Mouse (Mus musculus): Measurements from ENCODE around the gene Cyth3. TPM values are rescaled to one million over a fixed set of nuclear protein-coding genes. Genes with fewer than 3 reads are reported as not detected.

Cyth3 gene
- polyA plus RNA-seq, 1 experiment from 2014 or later: 39.8 TPM

GRCm38 (mm10) chr5:143594291-143595065 is 27.8 kb upstream of the Cyth3 start:
- H3K27me3 ChIP-seq: no peaks in the 10 kb centered on the region
- H3K4me1 ChIP-seq: peaks cover under 1% of the 10 kb centered on the region
- no peaks in the 10 kb centered on the region for H3K36me3 ChIP-seq
- no peak for ATAC-seq (ENCODE audit: low FRiP score)
- no peak overlapping the region for H3K27ac ChIP-seq
- H3K9me3 ChIP-seq (replicated peaks): no peaks in the 10 kb centered on the region; the same call in 1 of the 2 replicates
- no peak overlapping the region for H3K4me2 ChIP-seq (replicated peaks)
- 86% methylated on average over 3 of the region's 3 CpGs for WGBS
- H3K9ac ChIP-seq: no peak overlapping the region
- no peak overlapping the region for H3K4me3 ChIP-seq

- no peak overlapping the region for H3K4me3 ChIP-seq
- H3K9me3 ChIP-seq (replicated peaks): no peaks in the 10 kb centered on the region; the same call in 1 of the 2 replicates
- H3K4me1 ChIP-seq: no peaks in the 10 kb centered on the region
- WGBS: 70% methylated on average over 10 of the region's 10 CpGs
- no peak overlapping the region for H3K9ac ChIP-seq
- H3K36me3 ChIP-seq: no peaks in the 10 kb centered on the region
- ATAC-seq (ENCODE audit: low FRiP score): no peak
- H3K27ac ChIP-seq: no peak overlapping the region
- no peak overlapping the region for H3K4me2 ChIP-seq (replicated peaks)
- H3K27me3 ChIP-seq: no peaks in the 10 kb centered on the region
These were observed 20.2 kb upstream of the Cyth3 start for GRCm38 (mm10) chr5:143602051-143602450.

- Histone ChIP-seq H3K9ac (no peak overlapping the region), H3K27ac (no peak overlapping the region), H3K4me2 (replicated peaks) (no peak overlapping the region), H3K36me3 (no peaks in the 10 kb centered on the region), H3K4me1 (no peaks in the 10 kb centered on the region), H3K27me3 (no peaks in the 10 kb centered on the region), H3K9me3 (replicated peaks) (no peaks in the 10 kb centered on the region), H3K4me3 (no peak overlapping the region)
- ATAC-seq (ENCODE audit: low FRiP score): no peak
- 73% methylated on average over 7 of the region's 7 CpGs for WGBS
These were observed 18.0 kb upstream of the Cyth3 start for GRCm38 (mm10) chr5:143604157-143604774.

GRCm38 (mm10) chr5:143606756-143607155 is 15.5 kb upstream of the Cyth3 start:
- WGBS: 85% methylated on average over 10 of the region's 10 CpGs
- Histone ChIP-seq H3K36me3 (no peaks in the 10 kb centered on the region), H3K4me1 (no peaks in the 10 kb centered on the region), H3K27ac (no peak overlapping the region), H3K4me3 (no peak overlapping the region), H3K27me3 (no peaks in the 10 kb centered on the region), H3K4me2 (replicated peaks) (no peak overlapping the region), H3K9ac (no peak overlapping the region), H3K9me3 (replicated peaks) (no peaks in the 10 kb centered on the region)
- ATAC-seq (ENCODE audit: low FRiP score): no peak

GRCm38 (mm10) chr5:143608175-143608574 is 14.1 kb upstream of the Cyth3 start:
- Histone ChIP-seq H3K36me3 (no peaks in the 10 kb centered on the region), H3K9me3 (replicated peaks) (no peaks in the 10 kb centered on the region), H3K4me3 (no peak overlapping the region), H3K27me3 (no peaks in the 10 kb centered on the region), H3K4me2 (replicated peaks) (no peak overlapping the region), H3K27ac (no peak overlapping the region), H3K4me1 (no peaks in the 10 kb centered on the region), H3K9ac (no peak overlapping the region)
- WGBS: 93% methylated on average over 10 of the region's 10 CpGs
- ATAC-seq (ENCODE audit: low FRiP score): no peak

- no peaks in the 10 kb centered on the region for H3K27me3 ChIP-seq
- ATAC-seq (ENCODE audit: low FRiP score): no peak
- WGBS: 85% methylated on average over 7 of the region's 7 CpGs
- H3K27ac ChIP-seq: no peak overlapping the region
- no peaks in the 10 kb centered on the region for H3K4me1 ChIP-seq
- no peaks in the 10 kb centered on the region for H3K9me3 ChIP-seq (replicated peaks)
- H3K4me2 ChIP-seq (replicated peaks): no peak overlapping the region
- no peaks in the 10 kb centered on the region for H3K36me3 ChIP-seq
- no peak overlapping the region for H3K4me3 ChIP-seq
- H3K9ac ChIP-seq: no peak overlapping the region
These were observed 10.3 kb upstream of the Cyth3 start for GRCm38 (mm10) chr5:143611954-143612353.

GRCm38 (mm10) chr5:143613265-143613664 is 9.0 kb upstream of the Cyth3 start:
- Histone ChIP-seq H3K9me3 (replicated peaks) (no peaks in the 10 kb centered on the region), H3K27me3 (no peaks in the 10 kb centered on the region), H3K4me3 (no peak overlapping the region), H3K4me1 (0 out of 2 replicates have a peak, but pooled peaks cover 3% of the 10 kb centered on the region), H3K4me2 (replicated peaks) (no peak overlapping the region), H3K36me3 (no peaks in the 10 kb centered on the region), H3K27ac (no peak overlapping the region), H3K9ac (no peak overlapping the region)
- 76% methylated on average over 4 of the region's 4 CpGs for WGBS
- ATAC-seq (ENCODE audit: low FRiP score): no peak

- no peaks in the 10 kb centered on the region for H3K36me3 ChIP-seq
- H3K27ac ChIP-seq: no peak overlapping the region
- H3K9me3 ChIP-seq (replicated peaks): no peaks in the 10 kb centered on the region
- no peaks in the 10 kb centered on the region for H3K27me3 ChIP-seq
- no peak overlapping the region for H3K4me3 ChIP-seq
- ATAC-seq (ENCODE audit: low FRiP score): no peak
- H3K9ac ChIP-seq: no peak overlapping the region
- H3K4me1 ChIP-seq: 0 out of 2 replicates have a peak, but pooled peaks cover 3% of the 10 kb centered on the region
- WGBS: 86% methylated on average over 5 of the region's 5 CpGs
- no peak overlapping the region for H3K4me2 ChIP-seq (replicated peaks)
These were observed 7.7 kb upstream of the Cyth3 start for GRCm38 (mm10) chr5:143614519-143614918.

GRCm38 (mm10) chr5:143615353-143615752 is 6.9 kb upstream of the Cyth3 start:
- 87% methylated on average over 2 of the region's 2 CpGs for WGBS
- H3K9me3 ChIP-seq (replicated peaks): no peaks in the 10 kb centered on the region
- H3K4me2 ChIP-seq (replicated peaks): no peak overlapping the region
- H3K4me1 ChIP-seq: 0 out of 2 replicates have a peak, but pooled peaks cover 3% of the 10 kb centered on the region
- no peak overlapping the region for H3K9ac ChIP-seq
- ATAC-seq (ENCODE audit: low FRiP score): no peak
- no peak overlapping the region for H3K4me3 ChIP-seq
- H3K36me3 ChIP-seq: no peaks in the 10 kb centered on the region
- no peaks in the 10 kb centered on the region for H3K27me3 ChIP-seq
- no peak overlapping the region for H3K27ac ChIP-seq

GRCm38 (mm10) chr5:143616116-143616515 is 6.1 kb upstream of the Cyth3 start:
- no peak for ATAC-seq (ENCODE audit: low FRiP score)
- no peak overlapping the region for H3K4me3 ChIP-seq
- H3K36me3 ChIP-seq: no peaks in the 10 kb centered on the region
- H3K27ac ChIP-seq: no peak overlapping the region
- H3K9ac ChIP-seq: no peak overlapping the region
- H3K9me3 ChIP-seq (replicated peaks): no peaks in the 10 kb centered on the region
- H3K4me1 ChIP-seq: peaks cover 8% of the 10 kb centered on the region
- WGBS: 92% methylated on average over 4 of the region's 4 CpGs
- H3K27me3 ChIP-seq: no peaks in the 10 kb centered on the region
- no peak overlapping the region for H3K4me2 ChIP-seq (replicated peaks)

- H3K9me3 ChIP-seq (replicated peaks): no peaks in the 10 kb centered on the region
- no peak overlapping the region for H3K27ac ChIP-seq
- H3K4me3 ChIP-seq: no peak overlapping the region
- ATAC-seq (ENCODE audit: low FRiP score): no peak
- H3K27me3 ChIP-seq: no peaks in the 10 kb centered on the region
- WGBS: 91% methylated on average over 3 of the region's 3 CpGs
- H3K36me3 ChIP-seq: no peaks in the 10 kb centered on the region
- no peak overlapping the region for H3K9ac ChIP-seq
- no peak overlapping the region for H3K4me2 ChIP-seq (replicated peaks)
- H3K4me1 ChIP-seq: peaks cover 12% of the 10 kb centered on the region
These were observed 5.5 kb upstream of the Cyth3 start for GRCm38 (mm10) chr5:143616657-143617329.

GRCm38 (mm10) chr5:143617487-143618209 is 4.6 kb upstream of the Cyth3 start:
- ATAC-seq (ENCODE audit: low FRiP score): no peak
- Histone ChIP-seq H3K27ac (peak overlapping the region; percentile 31; the same call in 1 of the 2 replicates), H3K36me3 (no peaks in the 10 kb centered on the region), H3K27me3 (no peaks in the 10 kb centered on the region), H3K4me1 (peaks cover 16% of the 10 kb centered on the region), H3K9ac (no peak overlapping the region), H3K4me3 (no peak overlapping the region), H3K9me3 (replicated peaks) (no peaks in the 10 kb centered on the region), H3K4me2 (replicated peaks) (no peak overlapping the region)
- WGBS: 59% methylated on average over 10 of the region's 10 CpGs

All from hindbrain, embryonic 12.5 days (tissue).